Mouse (Mus musculus) layer of hippocampus, adult 8-10 months (tissue): Measurements from ENCODE around the gene Pgghg. TPM values are rescaled to one million over a fixed set of nuclear protein-coding genes. Genes with fewer than 3 reads are reported as not detected.

ENCODE experiments used
- DNase-seq, 2 experiments: peaks; one replicate each; pipeline ENCODE4 v3.0.0; 2022; ENCODE audit warnings: low spot score in 2 of 2
- total RNA-seq, 4 experiments: library from RNA; stranded (reverse); gene quantifications; 2 replicates each; pipeline ENCODE4 v1.2.4; 2022

The Pgghg gene
- total RNA-seq, 4 experiments from 2014 or later, result 3.6 to 6.3 (median 4.9) TPM

DNA sequence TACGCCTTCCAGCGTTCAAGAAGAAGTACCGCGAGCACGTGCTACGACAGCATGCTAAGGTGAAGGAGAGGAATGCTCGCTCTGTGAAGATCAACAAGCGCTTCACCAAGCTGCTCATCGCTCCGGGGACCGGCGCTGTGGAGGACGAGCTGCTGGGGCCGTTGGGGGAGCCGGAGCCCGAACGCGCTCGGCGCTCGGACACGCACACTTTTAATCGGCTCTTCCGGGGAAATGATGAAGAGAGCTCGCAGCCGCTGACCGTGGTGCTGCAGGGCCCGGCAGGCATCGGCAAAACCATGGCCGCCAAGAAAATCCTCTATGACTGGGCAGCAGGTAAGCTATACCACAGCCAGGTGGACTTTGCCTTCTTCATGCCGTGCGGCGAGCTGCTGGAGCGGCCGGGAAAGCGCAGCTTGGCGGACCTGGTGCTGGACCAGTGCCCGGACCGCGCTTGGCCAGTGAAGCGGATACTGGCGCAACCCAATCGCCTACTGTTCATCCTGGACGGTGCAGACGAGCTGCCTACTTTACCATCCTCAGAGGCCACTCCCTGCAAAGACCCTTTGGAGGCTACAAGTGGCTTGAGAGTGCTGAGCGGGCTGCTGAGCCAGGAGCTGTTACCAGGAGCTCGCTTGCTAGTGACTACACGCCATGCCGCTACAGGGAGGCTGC lies 18.7 kb upstream of the Pgghg start:
- peak in 1 of 2 experiments; percentile 28 for DNase-seq

DNA sequence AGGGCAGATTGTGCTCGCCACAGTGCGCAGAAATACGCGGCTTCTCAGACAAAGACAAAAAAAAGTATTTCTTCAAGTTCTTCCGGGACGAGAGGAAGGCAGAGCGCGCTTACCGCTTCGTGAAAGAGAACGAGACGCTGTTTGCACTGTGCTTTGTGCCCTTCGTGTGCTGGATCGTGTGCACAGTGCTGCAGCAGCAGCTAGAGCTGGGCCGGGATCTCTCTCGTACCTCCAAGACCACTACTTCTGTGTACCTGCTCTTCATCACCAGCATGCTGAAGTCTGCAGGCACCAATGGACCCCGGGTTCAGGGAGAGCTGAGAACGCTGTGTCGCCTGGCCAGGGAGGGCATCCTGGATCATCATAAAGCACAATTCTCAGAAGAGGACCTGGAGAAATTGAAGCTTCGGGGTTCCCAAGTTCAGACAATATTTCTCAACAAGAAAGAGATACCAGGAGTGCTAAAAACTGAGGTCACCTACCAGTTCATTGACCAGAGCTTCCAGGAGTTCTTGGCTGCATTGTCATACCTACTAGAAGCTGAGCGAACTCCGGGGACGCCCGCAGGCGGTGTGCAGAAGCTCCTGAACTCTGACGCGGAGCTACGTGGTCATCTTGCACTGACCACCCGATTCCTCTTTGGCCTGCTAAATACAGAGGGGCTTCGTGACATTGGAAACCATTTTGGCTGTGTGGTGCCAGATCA lies 18.0 kb upstream of the Pgghg start:
- no peak for DNase-seq

DNA sequence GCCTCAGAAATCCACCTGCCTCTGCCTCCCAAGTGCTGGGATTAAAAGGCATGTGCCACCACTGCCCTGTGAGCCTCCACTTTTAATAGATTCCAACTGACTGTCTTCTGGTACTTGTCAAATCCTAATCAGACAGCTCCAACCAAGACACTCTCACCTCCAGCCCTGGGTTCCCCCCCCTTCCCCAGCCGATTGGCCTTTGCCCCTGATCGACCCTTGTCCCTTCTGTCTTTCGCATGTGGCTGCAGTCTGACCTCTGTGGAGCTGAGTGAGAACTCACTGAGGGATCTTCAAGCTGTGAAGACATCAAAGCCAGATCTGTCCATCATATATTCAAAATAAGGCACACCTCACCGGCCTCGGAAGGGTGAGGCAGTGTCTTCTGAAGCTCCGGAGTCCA lies 14.0 kb upstream of the Pgghg start:
- no peak for DNase-seq

GRCm38 (mm10) chr7:140938436-140938835 lies 2.8 kb upstream of the Pgghg start:
- no peak for DNase-seq

GRCm38 (mm10) chr7:140938896-140939295 lies 2.3 kb upstream of the Pgghg start:
- no peak for DNase-seq

DNA sequence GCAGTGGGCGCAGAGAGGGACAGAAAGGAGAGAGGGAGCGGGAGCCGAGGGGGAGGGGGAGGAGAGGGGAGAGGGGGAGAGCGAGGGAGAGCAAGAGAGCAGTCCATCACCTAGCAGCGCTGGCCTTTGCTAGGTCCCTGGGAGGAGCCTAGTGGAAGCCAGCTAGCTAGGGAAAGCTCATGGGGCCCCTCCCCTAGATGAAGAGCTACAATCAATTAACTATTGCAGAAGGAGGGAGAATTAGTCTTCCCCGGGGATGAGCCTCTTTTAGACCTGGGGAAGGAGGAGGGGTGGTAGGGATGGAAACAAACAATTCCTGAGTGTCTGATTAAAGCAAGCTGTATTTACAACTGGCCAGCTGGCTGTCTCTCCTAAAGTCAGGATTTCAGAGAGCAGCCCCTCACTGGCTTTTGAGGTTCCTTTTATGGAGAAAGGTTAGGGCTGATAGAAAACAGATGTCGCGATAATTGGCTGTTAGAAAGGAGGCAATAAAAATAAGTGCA lies 1.5 kb upstream of the Pgghg start:
- DNase-seq, result no peak

DNA sequence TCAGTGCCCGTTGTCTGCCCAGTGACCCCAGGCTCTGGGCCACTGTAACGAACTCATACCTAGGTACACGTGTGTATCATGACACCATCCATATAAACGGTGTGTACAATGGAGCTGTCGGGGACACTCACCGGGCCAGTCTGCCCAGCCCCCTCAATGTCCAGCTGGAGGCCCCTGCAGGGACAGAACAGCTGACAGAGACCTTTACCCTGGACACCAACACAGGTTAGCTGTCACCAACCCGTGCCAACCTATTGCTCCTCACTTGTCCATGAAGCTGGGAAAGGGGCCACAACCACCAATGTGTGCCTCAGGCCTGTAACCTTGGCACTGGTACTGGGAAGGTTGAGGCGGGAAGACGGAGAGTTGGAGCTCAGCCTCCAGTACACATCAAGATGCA lies 1.1 kb downstream of the Pgghg start:
- no peak for DNase-seq

GRCm38 (mm10) chr7:140942811-140943210 lies 1.6 kb downstream of the Pgghg start:
- no peak for DNase-seq

DNA sequence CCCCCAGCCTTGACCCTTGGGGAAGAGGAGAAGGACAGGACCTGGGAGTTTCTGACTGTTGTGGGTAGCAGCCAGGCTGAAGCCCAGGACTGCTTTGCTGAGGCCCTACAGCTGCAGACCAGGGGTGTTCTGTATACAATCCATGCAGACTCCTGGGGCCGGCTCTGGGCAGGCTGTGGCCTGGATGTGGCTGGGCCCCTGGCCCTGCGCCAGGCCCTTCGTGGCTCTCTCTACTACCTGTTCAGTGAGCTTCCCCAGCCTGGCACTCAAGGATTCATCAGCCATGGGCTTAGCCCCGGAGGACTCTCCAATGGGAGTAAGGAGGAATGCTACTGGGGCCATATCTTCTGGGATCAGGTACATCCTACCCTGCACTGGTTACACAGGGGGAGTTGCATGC lies 2.2 kb downstream of the Pgghg start:
- no peak for DNase-seq

DNA sequence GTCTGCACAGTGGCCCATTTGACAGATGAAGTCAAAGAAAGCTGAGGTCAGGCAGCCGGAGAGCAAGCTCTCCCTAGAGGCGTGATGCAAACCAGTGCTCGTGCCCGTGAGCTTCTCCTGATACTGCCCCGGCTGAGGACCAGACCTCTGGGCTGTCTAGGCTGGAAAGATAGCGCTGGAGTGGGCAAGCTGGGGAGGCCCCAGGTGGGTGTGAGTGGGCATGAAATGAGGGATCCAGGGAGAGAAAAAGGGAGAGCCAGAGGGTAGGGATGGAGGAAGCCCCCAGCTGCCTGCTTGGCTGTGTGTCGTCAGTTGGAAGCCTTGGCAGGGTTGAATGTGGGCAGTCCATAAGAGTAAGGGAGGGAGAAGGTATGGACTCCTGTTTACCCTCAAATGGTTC lies 3.0 kb downstream of the Pgghg start:
- no peak for DNase-seq

- no peak for DNase-seq
Measured at GRCm38 (mm10) chr7:140945247-140945646, 4.1 kb downstream of the Pgghg start.

DNA sequence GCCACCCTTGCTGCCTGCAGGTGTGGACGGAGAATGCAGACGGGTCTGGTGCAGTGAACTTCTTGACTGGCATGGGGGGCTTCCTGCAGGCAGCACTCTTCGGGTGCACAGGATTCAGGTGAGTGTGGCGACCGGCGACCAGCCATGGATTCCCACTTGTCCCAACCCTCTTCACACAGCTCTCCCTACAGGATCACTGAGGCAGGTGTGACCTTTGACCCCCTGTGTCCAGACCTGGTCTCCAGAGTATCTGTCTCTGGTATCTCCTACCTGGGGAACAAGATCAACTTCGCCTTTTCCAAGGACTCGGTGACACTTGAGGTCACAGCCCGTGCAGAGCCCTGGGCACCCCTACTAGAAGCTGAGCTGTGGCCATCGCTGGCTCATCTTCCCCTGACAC lies 5.1 kb downstream of the Pgghg start:
- DNase-seq, result no peak

DNA sequence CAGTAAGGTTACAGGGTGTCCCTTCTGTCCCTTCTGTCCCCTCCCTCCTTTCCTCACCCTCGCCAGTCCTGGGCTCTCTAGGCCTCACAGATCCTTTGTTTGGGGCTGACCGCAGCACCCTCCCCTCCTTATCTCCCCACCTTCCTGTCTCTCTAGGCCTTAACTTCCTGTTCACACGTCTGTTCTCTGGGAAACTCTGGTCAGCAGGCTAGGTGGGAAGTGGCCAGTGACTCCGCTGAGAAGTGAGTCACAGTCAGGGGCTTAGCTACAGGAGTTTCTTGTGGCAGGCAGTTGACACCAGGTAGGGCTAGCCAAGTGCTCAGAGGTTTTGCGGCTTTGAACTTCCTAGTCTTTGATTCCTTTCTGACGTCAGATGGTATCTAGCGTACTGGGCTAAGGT lies 5.8 kb downstream of the Pgghg start:
- DNase-seq, result no peak

- DNase-seq, result no peak
Measured at GRCm38 (mm10) chr7:140948161-140948560, 7.0 kb downstream of the Pgghg start.

GRCm38 (mm10) chr7:140949255-140949654 lies 8.1 kb downstream of the Pgghg start:
- DNase-seq, result no peak

- no peak for DNase-seq
Measured at GRCm38 (mm10) chr7:140949824-140950530, 8.8 kb downstream of the Pgghg start, which contains the start of gene Ifitm5. TSS of gene Ifitm5 (minus strand) at chr7:140950291.

GRCm38 (mm10) chr7:140951051-140951450 lies 9.9 kb downstream of the Pgghg start:
- no peak for DNase-seq

GRCm38 (mm10) chr7:140951765-140952164 lies 10.6 kb downstream of the Pgghg start:
- no peak for DNase-seq

DNA sequence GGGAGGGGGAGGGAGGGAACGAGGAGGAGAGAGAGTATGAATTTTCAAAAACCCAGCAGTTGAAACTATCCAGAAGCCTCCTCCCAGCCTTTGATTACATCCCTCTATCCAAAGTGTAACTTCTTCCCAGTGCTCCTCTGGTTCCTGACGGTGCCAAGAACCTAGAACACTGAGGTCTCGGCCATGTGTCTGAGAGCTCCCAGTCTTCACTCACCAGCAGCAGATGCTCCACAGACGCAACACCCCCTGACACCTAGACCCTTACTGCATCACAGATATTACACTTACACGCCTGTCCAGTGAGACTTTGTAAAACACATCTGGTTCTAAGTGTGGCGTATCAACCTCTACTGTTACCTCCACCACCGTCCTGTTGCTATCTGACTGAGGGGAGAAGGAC lies 11.2 kb downstream of the Pgghg start:
- no peak for DNase-seq

GRCm38 (mm10) chr7:140953133-140953532 lies 11.9 kb downstream of the Pgghg start:
- no peak for DNase-seq

DNA sequence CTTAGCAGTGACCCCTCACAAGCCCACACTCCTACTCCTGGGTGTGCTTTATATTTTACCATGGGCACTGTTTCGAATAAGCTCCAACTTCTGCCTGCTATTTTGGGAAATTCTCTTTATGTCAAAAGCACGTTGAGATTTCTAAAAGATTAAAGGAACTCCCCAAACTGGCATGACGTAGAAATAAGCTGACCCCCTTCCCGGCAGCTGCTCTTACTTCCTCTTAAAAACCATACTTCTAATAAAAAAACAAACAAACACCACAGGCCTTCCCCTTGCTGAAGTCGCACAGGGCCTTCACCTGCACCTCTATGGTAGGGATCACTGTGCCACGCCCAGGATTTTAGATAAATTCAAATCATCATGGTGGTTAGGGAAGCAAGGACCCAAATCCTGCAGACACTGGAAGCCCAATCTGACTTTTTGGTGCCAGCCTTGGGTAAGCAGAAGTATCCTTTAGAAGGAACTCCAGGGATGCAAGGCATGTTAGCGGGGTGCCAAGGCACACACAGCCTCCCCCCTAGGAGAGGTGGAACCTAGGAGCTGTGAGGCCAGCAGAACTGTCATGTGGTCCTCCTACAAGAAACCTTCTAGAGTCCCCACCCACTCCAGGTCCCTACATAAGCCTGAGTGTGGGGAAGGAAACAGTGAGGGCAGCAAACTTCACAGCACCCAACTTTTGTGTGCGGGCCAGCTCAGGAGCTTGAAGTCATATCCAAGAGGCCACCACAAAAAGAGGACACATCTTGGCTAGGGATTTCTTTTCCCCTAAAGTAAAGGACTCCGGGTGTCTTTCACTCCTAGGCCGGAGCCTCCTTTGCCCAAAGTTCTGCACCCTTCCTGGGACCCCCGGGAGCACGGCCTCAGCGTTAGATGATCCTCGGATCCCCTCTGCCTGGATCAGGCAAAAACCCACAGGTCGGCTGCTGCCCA lies 12.9 kb downstream of the Pgghg start:
- DNase-seq, result no peak
